Mouse (Mus musculus) right cerebral cortex, postnatal 36 days (tissue): ENCODE measurements at regions not wholly inside any gene's neighbourhood (a gene's known extent, or its start where the extent isn't known, plus 50 kb on each side); places are given as distances from the start of the nearest gene placed in this dataset.

Experiments used
- DNase-seq, 2 experiments: peaks; one replicate each; pipeline ENCODE4 v3.0.0; 2022; ENCODE audit warnings: low spot score in 2 of 2, mixed read lengths in 1 of 2

- no peak for DNase-seq
Measured at GRCm38 (mm10) chr12:54577235-54577634, 79.1 kb downstream of the Sptssa start.

GRCm38 (mm10) chr12:54576821-54577220, 79.6 kb downstream of the Sptssa start:
- no peak for DNase-seq

GRCm38 (mm10) chr12:54572866-54573265, 83.5 kb downstream of the Sptssa start:
- peak in 1 of 2 experiments; percentile 11 for DNase-seq

- DNase-seq, result no peak
Measured at GRCm38 (mm10) chr12:54568078-54568931, 88.1 kb downstream of the Sptssa start.

GRCm38 (mm10) chr12:54567426-54567790, 89.0 kb downstream of the Sptssa start:
- DNase-seq, result no peak

- DNase-seq, result no peak
Measured at GRCm38 (mm10) chr12:54566532-54567425, 89.6 kb downstream of the Sptssa start.

GRCm38 (mm10) chr12:54561981-54562380, 94.4 kb downstream of the Sptssa start:
- DNase-seq, result peak in 1 of 2 experiments; percentile 6

GRCm38 (mm10) chr12:54558106-54558505, 98.3 kb downstream of the Sptssa start:
- no peak for DNase-seq

- no peak for DNase-seq
Measured at GRCm38 (mm10) chr12:54549659-54550058, 106.7 kb downstream of the Sptssa start.

- peak; percentile 23 to 40 for DNase-seq
Measured at GRCm38 (mm10) chr12:54545821-54546608, 110.4 kb downstream of the Sptssa start.

- DNase-seq, result no peak
Measured at GRCm38 (mm10) chr12:54538320-54538705, 118.1 kb downstream of the Sptssa start.

GRCm38 (mm10) chr12:54537690-54538319, 118.6 kb downstream of the Sptssa start:
- no peak for DNase-seq

- no peak for DNase-seq
Measured at GRCm38 (mm10) chr12:54537022-54537421, 119.4 kb downstream of the Sptssa start.

- no peak for DNase-seq
Measured at GRCm38 (mm10) chr12:54535556-54536516, 120.5 kb downstream of the Sptssa start.

GRCm38 (mm10) chr12:54534910-54535309, 121.5 kb downstream of the Sptssa start:
- DNase-seq, result no peak

- DNase-seq, result no peak
Measured at GRCm38 (mm10) chr12:54533134-54533533, 123.2 kb downstream of the Sptssa start.

- no peak for DNase-seq
Measured at GRCm38 (mm10) chr12:54532062-54532461, 124.3 kb downstream of the Sptssa start.

GRCm38 (mm10) chr12:54528046-54528445, 128.3 kb downstream of the Sptssa start:
- no peak for DNase-seq

GRCm38 (mm10) chr12:54527577-54527976, 128.8 kb downstream of the Sptssa start:
- DNase-seq, result no peak

- no peak for DNase-seq
Measured at GRCm38 (mm10) chr12:54520406-54520805, 136.0 kb downstream of the Sptssa start.
